Mouse (Mus musculus) hindbrain, embryonic 13.5 days (tissue): ENCODE measurements at regions not wholly inside any gene's neighbourhood (a gene's known extent, or its start where the extent isn't known, plus 50 kb on each side); places are given as distances from the start of the nearest gene placed in this dataset.

Experiments
- ATAC-seq: fragments of 200-750 bp; cut with Nextera tagmentation; 2 replicates; pipeline ENCODE4 v1.8.0; 2017; ENCODE audit warnings: moderate TSS enrichment; ENCODE audit not compliant: low FRiP score
- H3K27ac ChIP-seq: fragments of 300-500 bp; sonication (generic); 2 replicates; pipeline ENCODE4 v1.5.1; 2015; ENCODE audit warnings: inconsistent platforms, mild to moderate bottlenecking, moderate library complexity
- H3K27me3 ChIP-seq: fragments of 300-500 bp; sonication (generic); 2 replicates; pipeline ENCODE4 v1.6.1; 2015; ENCODE audit warnings: mild to moderate bottlenecking, inconsistent platforms
- H3K36me3 ChIP-seq: fragments of 300-500 bp; sonication (generic); 2 replicates; pipeline ENCODE4 v1.6.1; 2015; ENCODE audit warnings: mild to moderate bottlenecking, inconsistent platforms
- H3K4me1 ChIP-seq: fragments of 300-500 bp; sonication (generic); replicated peaks from 2 replicates; pipeline ENCODE4 v1.6.1; 2015; ENCODE audit warnings: inconsistent platforms
- H3K4me2 ChIP-seq: fragments of 300-500 bp; sonication (generic); 2 replicates; pipeline ENCODE4 v1.6.1; 2015; ENCODE audit warnings: inconsistent platforms, mild to moderate bottlenecking, moderate library complexity
- H3K4me3 ChIP-seq: fragments of 300-500 bp; sonication (generic); 2 replicates; pipeline ENCODE4 v1.5.1; 2015; ENCODE audit warnings: mild to moderate bottlenecking, inconsistent platforms
- H3K9ac ChIP-seq: fragments of 300-500 bp; sonication (generic); 2 replicates; pipeline ENCODE4 v1.6.1; 2015; ENCODE audit warnings: mild to moderate bottlenecking, inconsistent platforms
- H3K9me3 ChIP-seq: fragments of 300-500 bp; sonication (generic); 2 replicates; pipeline ENCODE4 v1.6.1; 2016; ENCODE audit warnings: inconsistent platforms
- WGBS: fragments of 180-500 bp; shearing (Covaris S2); methylation state at CpG from one replicate; pipeline ENCODE4 v1.1.7; 2015; 5-methylcytosine and 5-hydroxymethylcytosine counted together

DNA sequence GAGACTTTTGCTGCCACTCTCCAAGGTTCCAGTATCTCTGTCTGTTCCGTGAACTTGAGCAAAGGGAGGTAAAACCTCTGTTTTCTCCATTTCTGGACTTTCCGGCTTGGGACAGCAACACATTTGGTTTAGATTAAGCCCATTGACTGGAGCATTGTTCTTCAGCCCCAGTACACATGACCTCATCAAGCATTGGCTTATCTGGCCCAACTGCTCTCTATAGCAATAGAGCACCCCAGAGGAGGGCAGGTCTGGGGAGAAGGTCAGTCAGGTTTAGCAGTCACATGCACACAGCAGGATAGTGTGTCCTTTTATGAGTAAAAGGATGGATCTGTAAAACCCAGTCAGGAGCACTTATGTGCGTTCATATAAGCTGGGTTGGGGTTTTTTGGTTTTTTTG, 268.1 kb upstream of the Mpped2 start:
- no peaks in the 10 kb centered on the region; the same call in 1 of the 2 replicates for H3K4me1 ChIP-seq
- H3K9me3 ChIP-seq, result no peaks in the 10 kb centered on the region
- H3K4me3 ChIP-seq, result no peak overlapping the region
- no peak for ATAC-seq
- 66% methylated on average over 3 of the region's 3 CpGs for WGBS
- H3K9ac ChIP-seq, result no peak overlapping the region
- no peaks in the 10 kb centered on the region for H3K36me3 ChIP-seq
- H3K4me2 ChIP-seq, result no peak overlapping the region
- H3K27me3 ChIP-seq, result 0 out of 2 replicates have a peak, but pooled peaks cover 2% of the 10 kb centered on the region
- no peak overlapping the region for H3K27ac ChIP-seq

DNA sequence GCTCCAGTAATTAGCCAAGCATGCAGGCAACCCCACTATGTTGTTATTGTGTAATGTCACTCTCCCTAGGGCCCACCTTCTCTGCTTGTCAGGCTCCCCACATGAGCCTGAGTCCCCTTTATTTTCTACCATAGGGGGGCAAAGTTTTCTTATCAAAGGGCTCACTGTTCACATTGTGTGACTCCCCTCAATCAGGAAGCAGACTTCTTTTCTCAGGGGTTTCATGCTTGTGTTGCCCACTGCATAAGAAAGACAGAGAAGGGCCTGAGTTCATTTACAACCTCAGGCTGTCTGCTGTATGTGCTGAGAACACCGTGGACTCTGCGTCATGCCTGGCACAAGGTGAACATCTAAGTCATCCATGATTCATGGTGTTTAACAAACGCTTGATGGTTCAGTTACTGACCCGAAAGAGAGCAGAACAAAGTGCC, 267.6 kb upstream of the Mpped2 start:
- H3K4me1 ChIP-seq, result no peaks in the 10 kb centered on the region; the same call in 1 of the 2 replicates
- no peak overlapping the region for H3K4me2 ChIP-seq
- no peak overlapping the region for H3K4me3 ChIP-seq
- no peaks in the 10 kb centered on the region for H3K9me3 ChIP-seq
- no peaks in the 10 kb centered on the region for H3K36me3 ChIP-seq
- WGBS, result 42% methylated on average over 4 of the region's 4 CpGs
- no peak overlapping the region for H3K9ac ChIP-seq
- ATAC-seq, result no peak
- 0 out of 2 replicates have a peak, but pooled peaks cover 2% of the 10 kb centered on the region for H3K27me3 ChIP-seq
- no peak overlapping the region for H3K27ac ChIP-seq

DNA sequence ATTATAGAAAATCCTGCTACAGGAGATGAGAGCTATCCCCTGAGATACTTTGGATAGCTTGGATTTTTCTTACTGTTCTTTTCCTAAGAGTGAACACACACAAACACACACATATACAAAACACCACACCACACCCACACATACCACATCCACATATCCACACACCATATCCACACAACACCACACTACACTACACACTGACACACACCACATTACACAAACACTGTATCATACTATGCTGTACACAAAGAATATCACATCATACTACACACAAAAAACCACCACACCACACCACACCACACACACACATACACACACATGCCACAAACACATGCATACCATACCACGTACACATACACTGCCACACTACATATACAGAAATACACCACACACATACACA, 267.1 kb upstream of the Mpped2 start:
- ATAC-seq, result no peak
- H3K9ac ChIP-seq, result no peak overlapping the region
- H3K4me3 ChIP-seq, result no peak overlapping the region
- H3K27me3 ChIP-seq, result 0 out of 2 replicates have a peak, but pooled peaks cover 2% of the 10 kb centered on the region
- H3K4me2 ChIP-seq, result no peak overlapping the region
- WGBS, result 91% methylated on average over 1 of the region's 1 CpGs
- no peaks in the 10 kb centered on the region for H3K36me3 ChIP-seq
- no peaks in the 10 kb centered on the region for H3K9me3 ChIP-seq
- H3K4me1 ChIP-seq, result no peaks in the 10 kb centered on the region; the same call in 1 of the 2 replicates
- H3K27ac ChIP-seq, result no peak overlapping the region

DNA sequence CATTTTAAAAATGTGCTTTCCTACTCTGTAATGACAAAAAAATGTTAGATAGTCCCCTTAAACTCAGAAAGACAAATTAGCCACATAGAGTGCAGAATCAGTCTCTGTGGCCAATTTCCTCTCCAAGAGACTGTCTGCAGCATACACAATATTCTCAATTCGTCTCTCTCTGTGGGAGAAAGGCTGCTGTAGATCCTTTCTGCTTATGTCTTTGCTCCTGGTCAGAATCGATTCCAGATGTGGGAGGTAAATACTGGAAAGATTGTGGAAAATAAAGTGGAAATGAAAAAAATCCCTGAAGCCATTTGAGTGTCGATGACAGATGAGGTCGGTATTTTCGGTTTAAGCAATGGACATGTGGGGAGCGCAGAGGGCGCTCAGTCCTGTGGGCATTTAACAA, 265.8 kb upstream of the Mpped2 start:
- no peak overlapping the region for H3K4me2 ChIP-seq
- H3K27ac ChIP-seq, result no peak overlapping the region
- no peaks in the 10 kb centered on the region for H3K9me3 ChIP-seq
- H3K27me3 ChIP-seq, result peaks cover 5% of the 10 kb centered on the region; the same call in 1 of the 2 replicates
- no peaks in the 10 kb centered on the region for H3K36me3 ChIP-seq
- no peak overlapping the region for H3K9ac ChIP-seq
- no peak for ATAC-seq
- no peak overlapping the region for H3K4me3 ChIP-seq
- WGBS, result 77% methylated on average over 7 of the region's 7 CpGs
- peaks cover 11% of the 10 kb centered on the region for H3K4me1 ChIP-seq

DNA sequence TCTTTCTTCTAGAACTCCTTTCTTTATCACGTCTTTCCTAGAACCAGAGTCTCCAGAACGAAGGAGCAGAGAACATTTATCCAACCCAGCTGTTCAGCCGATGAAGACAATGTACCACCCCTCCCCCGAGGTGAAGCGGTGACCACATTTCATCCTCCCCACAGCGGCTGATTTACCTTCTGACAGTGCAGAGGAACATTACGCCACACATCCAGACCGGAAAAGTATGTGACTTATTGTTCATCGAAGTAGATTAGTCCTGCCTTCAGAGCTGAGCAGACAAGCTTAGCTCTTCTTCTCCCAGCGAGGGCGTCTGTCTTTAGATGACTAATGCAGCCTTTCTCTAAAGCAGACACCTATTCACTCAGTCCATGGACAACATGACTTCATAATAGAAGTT, 264.2 kb upstream of the Mpped2 start:
- H3K9ac ChIP-seq, result no peak overlapping the region
- no peak overlapping the region for H3K4me2 ChIP-seq
- WGBS, result 61% methylated on average over 11 of the region's 11 CpGs
- no peak for ATAC-seq
- H3K36me3 ChIP-seq, result no peaks in the 10 kb centered on the region
- peaks cover 19% of the 10 kb centered on the region for H3K27me3 ChIP-seq
- peaks cover 11% of the 10 kb centered on the region for H3K4me1 ChIP-seq
- no peak overlapping the region for H3K27ac ChIP-seq
- no peak overlapping the region for H3K4me3 ChIP-seq
- no peaks in the 10 kb centered on the region for H3K9me3 ChIP-seq

DNA sequence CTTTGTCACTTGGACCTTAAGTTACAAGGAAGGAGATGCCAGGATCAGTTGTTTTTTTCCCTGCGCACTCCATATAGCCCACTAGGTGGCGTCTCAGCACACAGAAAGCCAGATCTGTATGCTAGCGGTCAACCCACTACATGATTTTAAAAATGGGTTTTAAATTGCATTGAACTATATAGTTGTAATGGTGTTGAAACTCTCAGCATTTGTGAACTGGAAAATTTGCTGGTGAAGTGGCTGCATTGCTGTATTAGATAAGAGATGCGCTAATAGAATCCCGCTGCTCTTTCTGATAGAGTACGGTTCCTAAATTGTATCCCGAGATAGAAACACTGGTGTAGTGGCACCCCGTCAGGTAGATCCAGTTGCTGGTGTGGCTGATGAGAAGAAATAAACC, 261.9 kb upstream of the Mpped2 start:
- H3K27ac ChIP-seq, result no peak overlapping the region
- peak overlapping the region; percentile 45 for H3K4me2 ChIP-seq
- 24% methylated on average over 8 of the region's 8 CpGs for WGBS
- peaks cover 31% of the 10 kb centered on the region for H3K27me3 ChIP-seq
- no peaks in the 10 kb centered on the region for H3K9me3 ChIP-seq
- no peaks in the 10 kb centered on the region for H3K36me3 ChIP-seq
- H3K4me1 ChIP-seq, result peaks cover 11% of the 10 kb centered on the region
- H3K9ac ChIP-seq, result no peak overlapping the region
- peak; percentile 71 for ATAC-seq
- peak overlapping the region; percentile 22 for H3K4me3 ChIP-seq

DNA sequence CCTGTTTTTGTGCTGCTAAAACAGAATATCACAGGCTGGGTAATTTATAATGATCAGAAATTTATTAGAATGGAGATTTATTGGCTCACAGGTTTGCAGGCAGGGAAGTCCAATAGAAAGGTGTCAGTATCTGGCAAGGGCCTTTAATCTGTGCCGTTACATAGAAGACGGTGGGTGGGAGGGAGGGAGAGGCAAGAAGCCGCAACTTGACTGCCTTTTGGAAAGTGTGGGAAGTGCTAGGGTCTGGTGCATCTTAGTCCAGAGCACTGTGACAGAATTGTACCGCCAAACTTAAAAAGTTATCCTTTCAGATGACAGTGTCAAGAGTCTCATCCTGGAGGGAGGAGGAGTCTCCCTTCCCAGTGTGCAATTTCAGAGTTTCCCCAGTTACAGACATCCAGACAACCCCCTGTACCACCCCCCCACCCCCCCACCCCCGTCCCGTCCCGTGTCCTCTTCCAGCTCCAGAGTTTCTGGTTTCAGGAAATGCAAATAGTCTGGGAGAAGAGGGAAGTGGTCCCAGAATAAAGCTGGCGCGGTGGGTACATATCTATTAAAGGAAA, 261.4 kb upstream of the Mpped2 start:
- H3K4me2 ChIP-seq, result peak overlapping the region; percentile 45
- no peak overlapping the region for H3K27ac ChIP-seq
- H3K9ac ChIP-seq, result no peak overlapping the region
- no peaks in the 10 kb centered on the region for H3K36me3 ChIP-seq
- H3K4me3 ChIP-seq, result peak overlapping the region; percentile 22; the same call in 1 of the 2 replicates
- H3K9me3 ChIP-seq, result no peaks in the 10 kb centered on the region
- peak; percentile 47; the same call in 1 of the 2 replicates for ATAC-seq
- peaks cover 31% of the 10 kb centered on the region for H3K27me3 ChIP-seq
- H3K4me1 ChIP-seq, result peaks cover 11% of the 10 kb centered on the region
- WGBS, result 20% methylated on average over 9 of the region's 9 CpGs

DNA sequence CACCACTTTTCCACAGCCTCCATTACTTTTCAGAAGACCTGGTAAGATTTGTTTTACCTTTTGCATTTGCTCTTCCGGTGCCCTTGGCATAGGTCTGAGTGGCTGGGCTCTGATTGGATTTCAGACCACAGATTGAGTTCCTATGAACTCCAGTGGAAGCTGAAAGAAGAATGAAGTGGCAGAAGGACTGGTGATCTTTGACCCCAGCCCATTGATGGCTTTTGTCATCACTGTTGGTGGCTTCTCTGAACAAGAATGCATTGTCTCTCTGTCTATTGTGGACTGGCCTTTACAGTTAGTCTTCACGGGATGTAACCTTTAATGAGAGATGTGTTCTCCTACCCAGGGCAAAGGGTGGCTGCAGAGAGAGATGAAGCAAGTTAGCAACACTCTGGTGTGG, 256.9 kb upstream of the Mpped2 start:
- no peak overlapping the region for H3K9ac ChIP-seq
- no peaks in the 10 kb centered on the region for H3K36me3 ChIP-seq
- WGBS, result 5% methylated on average over 2 of the region's 2 CpGs
- no peak overlapping the region for H3K4me2 ChIP-seq
- peaks cover 35% of the 10 kb centered on the region for H3K27me3 ChIP-seq
- peaks cover 10% of the 10 kb centered on the region for H3K4me1 ChIP-seq
- H3K27ac ChIP-seq, result no peak overlapping the region
- H3K4me3 ChIP-seq, result no peak overlapping the region
- ATAC-seq, result no peak
- no peaks in the 10 kb centered on the region for H3K9me3 ChIP-seq

DNA sequence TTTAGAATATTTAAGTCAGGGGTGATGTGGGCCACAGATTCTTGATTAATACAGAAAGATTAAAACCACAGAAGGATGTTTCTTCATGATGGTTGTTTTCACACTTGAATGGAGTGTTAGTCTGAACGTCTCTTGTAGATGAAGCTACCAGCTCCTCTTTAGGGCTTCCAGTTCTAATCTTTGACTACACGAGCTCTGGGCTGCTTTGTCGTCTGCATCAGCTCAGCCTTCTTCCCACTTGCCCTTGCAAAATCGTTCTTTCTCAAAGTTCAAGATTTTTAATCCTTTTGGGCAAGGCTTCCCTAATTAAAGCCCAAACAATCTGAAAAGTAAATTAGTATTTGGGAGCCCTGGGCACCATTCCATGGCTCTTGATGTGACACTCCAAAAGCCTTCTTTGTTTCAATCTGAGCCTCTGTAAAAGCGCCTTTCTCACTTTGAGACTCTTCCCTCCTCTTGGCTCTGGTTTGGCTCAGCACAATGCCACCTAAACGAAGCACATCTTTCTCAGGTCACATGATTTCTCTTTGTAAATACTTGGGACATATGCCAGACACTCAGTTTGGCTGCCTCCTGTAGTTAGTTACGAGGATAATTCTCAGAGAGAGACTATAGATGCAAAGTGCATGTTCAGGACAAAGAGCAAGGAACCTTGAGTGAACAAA, 238.6 kb upstream of the Mpped2 start:
- H3K4me1 ChIP-seq, result 0 out of 2 replicates have a peak, but pooled peaks cover 5% of the 10 kb centered on the region
- H3K36me3 ChIP-seq, result no peaks in the 10 kb centered on the region
- no peak overlapping the region for H3K9ac ChIP-seq
- no peaks in the 10 kb centered on the region for H3K27me3 ChIP-seq
- H3K27ac ChIP-seq, result no peak overlapping the region
- H3K4me3 ChIP-seq, result no peak overlapping the region
- no peaks in the 10 kb centered on the region for H3K9me3 ChIP-seq
- ATAC-seq, result peak; percentile 78
- no peak overlapping the region for H3K4me2 ChIP-seq
- 61% methylated on average over 7 of the region's 7 CpGs for WGBS

DNA sequence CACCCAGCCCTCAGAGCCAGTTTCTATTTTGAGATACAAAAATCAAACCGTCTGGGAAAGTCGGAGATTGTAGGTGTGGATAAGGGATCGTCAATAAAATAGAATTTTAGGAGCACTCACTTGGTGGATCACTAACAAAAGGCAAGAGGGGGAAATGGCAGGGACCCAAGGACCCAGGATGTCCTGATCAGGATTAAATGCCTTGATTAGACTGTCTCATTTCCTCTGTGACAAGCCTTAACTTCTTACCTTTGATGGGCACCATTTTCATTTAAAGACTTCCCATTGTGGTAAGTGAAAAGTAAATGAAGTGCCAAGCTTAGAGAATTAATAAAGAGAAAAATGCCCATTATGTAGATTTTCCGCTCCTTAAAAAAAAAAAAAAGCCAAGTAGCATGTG, 238.0 kb upstream of the Mpped2 start:
- no peaks in the 10 kb centered on the region for H3K27me3 ChIP-seq
- 0 out of 2 replicates have a peak, but pooled peaks cover 5% of the 10 kb centered on the region for H3K4me1 ChIP-seq
- no peaks in the 10 kb centered on the region for H3K36me3 ChIP-seq
- ATAC-seq, result no peak
- no peak overlapping the region for H3K4me2 ChIP-seq
- no peak overlapping the region for H3K9ac ChIP-seq
- 75% methylated on average over 4 of the region's 4 CpGs for WGBS
- H3K27ac ChIP-seq, result no peak overlapping the region
- no peaks in the 10 kb centered on the region for H3K9me3 ChIP-seq
- no peak overlapping the region for H3K4me3 ChIP-seq

DNA sequence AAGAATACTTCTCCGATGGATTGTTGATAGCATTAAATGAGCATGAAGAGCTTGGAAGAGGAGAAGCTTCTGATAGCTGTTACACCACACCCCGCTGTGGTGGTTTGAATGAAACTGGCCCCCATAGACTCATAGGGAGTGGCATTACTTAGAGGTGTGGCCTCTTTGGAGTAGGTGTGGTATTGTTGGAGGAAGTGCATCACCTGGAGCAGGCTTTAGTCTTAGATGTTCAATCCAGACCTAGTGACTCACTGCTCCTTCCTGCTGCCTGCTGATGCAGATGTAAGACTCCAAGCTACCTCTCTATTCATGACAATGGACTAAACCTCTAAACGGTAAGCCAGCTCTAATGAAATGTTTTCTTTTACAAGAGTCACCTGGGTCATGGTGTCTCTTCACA, 237.1 kb upstream of the Mpped2 start:
- no peak for ATAC-seq
- H3K4me3 ChIP-seq, result no peak overlapping the region
- H3K36me3 ChIP-seq, result no peaks in the 10 kb centered on the region
- no peaks in the 10 kb centered on the region for H3K9me3 ChIP-seq
- H3K27ac ChIP-seq, result no peak overlapping the region
- no peak overlapping the region for H3K4me2 ChIP-seq
- 0 out of 2 replicates have a peak, but pooled peaks cover 5% of the 10 kb centered on the region for H3K4me1 ChIP-seq
- no peak overlapping the region for H3K9ac ChIP-seq
- 92% methylated on average over 3 of the region's 3 CpGs for WGBS
- no peaks in the 10 kb centered on the region for H3K27me3 ChIP-seq

DNA sequence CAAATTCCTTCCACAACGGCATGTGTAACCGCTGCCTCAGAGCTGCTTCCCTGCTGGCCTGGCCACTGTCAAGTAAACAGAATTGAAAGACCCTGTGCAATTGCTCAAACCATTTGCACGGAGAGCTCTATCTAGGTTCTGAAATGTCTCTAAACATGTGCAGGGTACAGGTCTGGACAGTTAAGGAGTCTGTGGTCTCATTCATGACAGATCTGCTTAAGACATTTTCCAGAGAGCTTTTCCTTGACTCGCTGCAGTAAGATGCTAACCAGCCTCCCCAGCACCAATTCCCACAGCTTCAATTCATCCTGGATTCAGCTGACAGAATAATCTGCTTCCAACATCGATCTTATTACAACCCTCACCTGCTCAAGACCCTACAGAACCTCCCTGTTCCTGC, 235.1 kb upstream of the Mpped2 start:
- no peak overlapping the region for H3K27ac ChIP-seq
- no peak for ATAC-seq
- H3K9me3 ChIP-seq, result no peaks in the 10 kb centered on the region
- H3K4me3 ChIP-seq, result no peak overlapping the region
- H3K4me2 ChIP-seq, result no peak overlapping the region
- H3K4me1 ChIP-seq, result 0 out of 2 replicates have a peak, but pooled peaks cover 5% of the 10 kb centered on the region
- H3K9ac ChIP-seq, result no peak overlapping the region
- no peaks in the 10 kb centered on the region for H3K27me3 ChIP-seq
- 41% methylated on average over 5 of the region's 5 CpGs for WGBS
- H3K36me3 ChIP-seq, result no peaks in the 10 kb centered on the region

DNA sequence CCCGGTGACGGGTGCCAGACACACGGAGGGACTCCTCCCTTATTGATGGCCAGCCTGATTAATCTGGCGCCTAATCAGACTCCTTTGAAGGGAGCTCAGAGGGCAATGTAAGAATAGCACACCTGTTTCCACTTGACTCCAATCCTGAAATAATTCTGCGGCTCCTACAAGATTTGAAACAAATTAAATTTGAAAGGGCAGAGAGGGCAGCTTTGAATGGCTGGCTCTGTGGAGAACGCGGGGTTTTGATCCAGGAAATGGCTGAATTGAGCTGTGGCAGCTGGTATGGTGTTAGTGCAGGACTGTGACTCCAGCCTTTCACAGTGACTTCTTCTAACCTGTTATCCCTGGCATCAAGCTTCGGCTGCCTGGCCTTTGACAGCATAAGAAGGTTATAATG, 232.0 kb upstream of the Mpped2 start:
- no peak overlapping the region for H3K9ac ChIP-seq
- WGBS, result 65% methylated on average over 8 of the region's 8 CpGs
- no peak overlapping the region for H3K27ac ChIP-seq
- H3K4me2 ChIP-seq, result no peak overlapping the region
- H3K36me3 ChIP-seq, result no peaks in the 10 kb centered on the region
- H3K9me3 ChIP-seq, result no peaks in the 10 kb centered on the region
- ATAC-seq, result no peak
- 0 out of 2 replicates have a peak, but pooled peaks cover 5% of the 10 kb centered on the region for H3K4me1 ChIP-seq
- no peak overlapping the region for H3K4me3 ChIP-seq
- H3K27me3 ChIP-seq, result no peaks in the 10 kb centered on the region
